Mouse (Mus musculus) cerebellum, adult 2 months (tissue): ENCODE data around the gene Tbk1. TPM values are rescaled to one million over a fixed set of nuclear protein-coding genes. Genes with fewer than 3 reads are reported as not detected.

Source experiments
- DNase-seq, 2 experiments: peaks; one replicate each; pipeline ENCODE4 v3.0.0; 2021
- H3K27ac ChIP-seq: fragments of 200-500 bp; 2 replicates; pipeline ENCODE4 v1.5.1; 2012; ENCODE audit warnings: low read length, control low read depth, inconsistent platforms; ENCODE audit not compliant: insufficient read depth
- H3K27me3 ChIP-seq: fragments of 200-500 bp; 2 replicates; pipeline ENCODE4 v1.6.1; 2012; ENCODE audit warnings: inconsistent platforms, mild to moderate bottlenecking, low read length, moderate library complexity; ENCODE audit not compliant: control insufficient read depth, insufficient read depth
- H3K4me1 ChIP-seq: fragments of 200-500 bp; 2 replicates; pipeline ENCODE4 v1.6.1; 2011; ENCODE audit warnings: low read length; ENCODE audit not compliant: control insufficient read depth, insufficient read depth
- H3K4me3 ChIP-seq: fragments of 200-500 bp; replicated peaks from 2 replicates; pipeline ENCODE3; 2011; ENCODE audit warnings: mild to moderate bottlenecking, low read depth, low read length, control low read depth; ENCODE audit not compliant: insufficient read depth
- CTCF ChIP-seq: fragments of 200-500 bp; IDR thresholded peaks from 2 replicates; pipeline ENCODE4 v1.5.1; 2011; ENCODE audit warnings: low read depth, mild to moderate bottlenecking, control low read depth, low read length, moderate library complexity, borderline replicate concordance; ENCODE audit not compliant: insufficient read depth
- POLR2A ChIP-seq: fragments of 200-500 bp; IDR thresholded peaks from 2 replicates; pipeline ENCODE4 v1.6.1; 2011; ENCODE audit warnings: low read length, control low read depth, borderline replicate concordance; ENCODE audit not compliant: insufficient read depth
- WGBS: fragments of 180-500 bp; shearing (Covaris S2); methylation state at CpG from one replicate; pipeline ENCODE4 v1.1.7; 2018; 5-methylcytosine and 5-hydroxymethylcytosine counted together
- polyA plus RNA-seq: library from polyadenylated mRNA; depleted of rRNA; stranded (reverse); fragments of >200 nt; gene quantifications from 2 replicates; pipeline ENCODE4 v1.2.3, GENCODE M21; 2012

The Tbk1 gene
- polyA plus RNA-seq, 1 experiment = 42.1 TPM

DNA sequence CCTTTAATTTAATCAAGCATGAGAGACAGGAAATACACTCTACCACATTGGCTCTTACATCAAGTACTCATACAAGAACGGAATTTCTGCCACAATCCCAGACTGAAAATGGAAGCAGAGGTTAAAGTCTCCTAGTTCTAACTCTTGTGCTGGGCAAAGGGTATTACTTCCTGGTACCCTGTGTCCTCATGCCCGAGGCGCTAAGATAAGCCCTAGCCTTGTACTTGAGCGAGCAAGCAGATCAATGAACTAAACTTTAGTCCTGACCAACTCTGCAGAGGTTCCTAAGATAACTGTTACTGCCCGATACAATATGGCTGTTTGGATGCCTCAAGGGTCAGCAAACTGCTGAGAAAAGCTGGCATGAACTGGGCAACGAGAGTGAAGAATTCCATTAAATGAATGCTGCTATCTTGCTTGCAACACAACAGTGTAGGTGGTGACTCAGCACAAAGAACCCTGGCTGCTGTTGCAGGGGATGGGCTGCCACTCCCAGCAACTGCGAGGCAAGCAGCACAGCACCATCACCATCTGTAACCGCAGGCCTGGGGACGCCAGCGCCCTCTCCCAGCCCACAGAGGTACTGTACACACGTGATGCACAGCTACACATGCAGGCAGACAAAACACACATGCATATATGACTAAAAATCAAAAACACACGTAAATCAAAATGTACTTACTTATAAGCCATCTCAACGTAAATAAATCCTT, 18.2 kb upstream of the Tbk1 start:
- no peak for DNase-seq
- no peak overlapping the region for H3K4me3 ChIP-seq
- 94% methylated on average over 13 of the region's 13 CpGs for WGBS
- no peaks in the 10 kb centered on the region for H3K4me1 ChIP-seq
- no peak overlapping the region for H3K27ac ChIP-seq
- H3K27me3 ChIP-seq = no peaks in the 10 kb centered on the region
- TF ChIP-seq POLR2A = no peak
- TF ChIP-seq CTCF = no peak

- WGBS = 90% methylated on average over 4 of the region's 4 CpGs
- H3K4me1 ChIP-seq = no peaks in the 10 kb centered on the region
- no peak for DNase-seq
- no peak overlapping the region for H3K27ac ChIP-seq
- no peak overlapping the region for H3K4me3 ChIP-seq
- TF ChIP-seq CTCF (no peak), POLR2A (no peak)
- no peaks in the 10 kb centered on the region for H3K27me3 ChIP-seq
Observed at GRCm38 (mm10) chr10:121603556-121603955, 17.0 kb upstream of the Tbk1 start.

DNA sequence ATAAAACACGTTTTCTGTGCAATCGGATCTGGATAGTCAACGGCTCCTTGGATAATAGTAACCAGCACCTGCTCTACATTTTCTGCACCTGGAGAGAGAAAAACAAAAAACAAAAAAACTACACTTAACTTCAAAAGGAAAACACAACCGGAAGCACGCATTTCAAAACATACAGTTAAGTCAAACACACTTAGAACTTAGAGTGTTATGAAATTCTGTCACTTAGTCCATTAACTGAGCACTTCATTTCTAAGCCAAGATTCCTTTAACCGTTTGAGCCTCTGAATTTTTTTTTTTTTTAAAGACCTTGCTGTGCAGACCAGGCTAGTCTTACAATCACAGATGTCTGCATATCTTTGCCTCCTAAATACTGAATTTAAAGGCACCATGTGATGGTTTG, 14.7 kb upstream of the Tbk1 start:
- no peak for TF ChIP-seq CTCF
- TF ChIP-seq POLR2A = no peak
- H3K4me1 ChIP-seq = no peaks in the 10 kb centered on the region
- WGBS = 87% methylated on average over 6 of the region's 6 CpGs
- H3K27ac ChIP-seq = no peak overlapping the region
- DNase-seq = no peak
- H3K27me3 ChIP-seq = no peaks in the 10 kb centered on the region
- H3K4me3 ChIP-seq = no peak overlapping the region

DNA sequence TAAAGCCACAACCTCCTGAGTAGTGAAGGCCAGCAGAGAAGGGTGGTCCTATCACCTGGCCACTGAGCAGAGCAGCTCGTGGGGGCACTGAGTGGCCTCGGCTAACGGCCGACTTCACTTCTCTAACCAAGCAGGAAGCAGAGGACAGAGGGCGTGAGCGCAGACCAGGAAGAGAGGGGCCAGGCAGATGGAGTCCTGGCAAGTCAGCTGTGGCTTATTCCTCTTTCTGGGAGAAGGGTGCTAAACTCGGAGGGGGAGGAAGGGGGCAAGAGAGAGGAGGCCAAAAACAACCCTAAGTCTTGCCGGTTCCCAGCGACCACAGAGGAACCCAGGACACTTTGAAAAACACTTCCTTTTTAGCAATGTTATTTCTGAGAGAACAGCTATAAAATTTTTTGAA, 10.0 kb upstream of the Tbk1 start:
- H3K27me3 ChIP-seq = no peaks in the 10 kb centered on the region
- H3K4me3 ChIP-seq = no peak overlapping the region
- no peak overlapping the region for H3K27ac ChIP-seq
- H3K4me1 ChIP-seq = no peaks in the 10 kb centered on the region
- 85% methylated on average over 9 of the region's 9 CpGs for WGBS
- no peak for DNase-seq
- TF ChIP-seq POLR2A (no peak), CTCF (no peak)

DNA sequence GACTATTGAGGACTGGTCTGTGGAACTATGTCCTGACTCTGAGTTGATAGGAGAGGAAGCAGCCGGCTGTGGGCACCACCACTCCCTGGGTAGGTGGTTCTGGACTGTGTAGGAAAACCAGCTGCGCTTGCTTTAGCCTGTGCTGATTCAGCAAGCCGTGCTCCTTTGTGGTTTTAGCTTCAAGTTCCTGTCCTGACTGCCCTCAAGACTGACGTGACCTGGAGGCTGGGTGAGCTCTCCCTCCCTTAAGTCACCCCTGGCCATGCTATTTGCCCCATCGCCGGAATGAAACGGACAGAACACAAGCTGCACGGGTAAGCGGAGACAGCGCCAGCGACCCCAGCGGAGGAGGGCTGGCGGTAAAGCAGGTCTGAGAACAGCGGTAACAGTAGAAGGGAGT, 4.5 kb upstream of the Tbk1 start:
- TF ChIP-seq CTCF (no peak), POLR2A (no peak)
- Histone ChIP-seq H3K4me1 (no peaks in the 10 kb centered on the region), H3K4me3 (no peak overlapping the region), H3K27ac (no peak overlapping the region), H3K27me3 (no peaks in the 10 kb centered on the region)
- WGBS = 93% methylated on average over 14 of the region's 14 CpGs
- no peak for DNase-seq

DNA sequence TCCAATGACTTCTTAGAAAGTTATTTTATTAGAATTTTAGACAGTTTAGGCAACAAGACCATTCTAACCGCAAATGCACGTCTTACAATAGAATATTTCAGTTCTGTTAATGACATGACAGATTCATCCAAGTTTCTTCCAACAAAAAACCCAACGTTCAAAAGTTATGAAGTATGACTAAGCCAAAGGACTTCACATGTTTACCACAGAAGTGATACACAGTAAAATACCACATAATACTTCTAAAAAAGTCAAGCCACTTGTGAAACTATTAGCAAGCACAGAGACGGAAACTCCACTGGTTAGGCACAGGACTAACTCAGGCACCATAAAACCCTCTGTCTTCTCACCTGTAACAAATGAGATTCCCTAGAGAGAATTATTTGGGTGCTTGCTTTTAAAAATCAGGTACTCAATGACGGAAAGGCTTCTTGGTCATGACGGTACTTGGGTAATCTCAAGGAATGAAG, 819 bp upstream of the Tbk1 start:
- TF ChIP-seq CTCF (no peak), POLR2A (no peak)
- no peak for DNase-seq
- H3K27ac ChIP-seq = no peak overlapping the region

GRCm38 (mm10) chr10:121585791-121586642, 570 bp downstream of the Tbk1 start:
- no peak for DNase-seq
- Histone ChIP-seq H3K4me1 (peaks cover 3% of the 10 kb centered on the region; the same call in 1 of the 2 replicates), H3K27ac (peak overlapping the region; percentile 61), H3K27me3 (no peaks in the 10 kb centered on the region), H3K4me3 (peak overlapping the region; percentile 93)
- WGBS = 3% methylated on average over 48 of the region's 48 CpGs
- no peak for TF ChIP-seq CTCF
- TF ChIP-seq POLR2A = no peak

More for the DNA sequence above, 819 bp upstream of the Tbk1 start:
- peaks cover 3% of the 10 kb centered on the region; the same call in 1 of the 2 replicates for H3K4me1 ChIP-seq
- 56% methylated on average over 6 of the region's 6 CpGs for WGBS
- H3K4me3 ChIP-seq = no peak overlapping the region
- H3K27me3 ChIP-seq = no peaks in the 10 kb centered on the region
